Mouse (Mus musculus) erythroid progenitor cell, adult 5-6 weeks (primary cell): ENCODE results near the gene Mphosph10. TPM values are rescaled to one million over a fixed set of nuclear protein-coding genes. Genes with fewer than 3 reads are reported as not detected.
A peak's percentile ranks its signal among the peaks of the same experiment; 100 is the strongest.

Source experiments
- ATAC-seq: replicated peaks from 2 replicates; pipeline ENCODE4 v1.8.0; 2016; ENCODE audit warnings: moderate number of reproducible peaks, mild to moderate bottlenecking, moderate TSS enrichment, inconsistent platforms; ENCODE audit not compliant: poor library complexity, low FRiP score, severe bottlenecking
- total RNA-seq, 2 experiments: library from RNA; stranded (forward) in 1 of 2; stranded (reverse) in 1 of 2; fragments of 150-400 nt in 1 of 2; fragments of 186-747, 209-891 nt in 1 of 2; gene quantifications; 2 replicates each; pipeline versions ENCODE4 v1.2.3 to v1.2.4; 2015 to 2017; ENCODE audit warnings: low replicate concordance in 2 of 2

Gene Mphosph10
- total RNA-seq, 2 experiments from 2014 or later: 26.0 to 31.8 TPM

- no peak for ATAC-seq
Observed at GRCm38 (mm10) chr7:64356661-64357060, 35.4 kb downstream of the Mphosph10 start.

- ATAC-seq: no peak
Observed at GRCm38 (mm10) chr7:64354206-64354605, 37.9 kb downstream of the Mphosph10 start.

- no peak for ATAC-seq
Observed at GRCm38 (mm10) chr7:64351087-64351486, 41.0 kb downstream of the Mphosph10 start.

GRCm38 (mm10) chr7:64349147-64349861 is 42.8 kb downstream of the Mphosph10 start:
- no peak for ATAC-seq

- no peak for ATAC-seq
Observed at GRCm38 (mm10) chr7:64347813-64348212, 44.3 kb downstream of the Mphosph10 start.

- ATAC-seq: no peak
Observed at GRCm38 (mm10) chr7:64332686-64333085, 59.4 kb downstream of the Mphosph10 start.

- ATAC-seq: no peak
Observed at GRCm38 (mm10) chr7:64331309-64331708, 60.8 kb downstream of the Mphosph10 start.

- ATAC-seq: no peak
Observed at GRCm38 (mm10) chr7:64327486-64327885, 64.6 kb downstream of the Mphosph10 start.

GRCm38 (mm10) chr7:64326892-64327291 is 65.2 kb downstream of the Mphosph10 start:
- ATAC-seq: peak; percentile 84

Other genes starting within 250 kb of the Mphosph10 start
- not detected in 2 replicates for gene Trpm1, start 238.4 kb downstream of the Mphosph10 start, total RNA-seq (2015; ENCODE audit: low replicate concordance)
- gene Trpm1, start 238.4 kb downstream of the Mphosph10 start, total RNA-seq (2017; ENCODE audit: low replicate concordance): not detected in 2 replicates
- gene Mtmr10, start 104.6 kb downstream of the Mphosph10 start, total RNA-seq (2015; ENCODE audit: low replicate concordance): 5.4 and 6.3 TPM in 2 replicates
- gene Mtmr10, start 104.6 kb downstream of the Mphosph10 start, total RNA-seq (2017; ENCODE audit: low replicate concordance): 1.6 and 2.6 TPM in 2 replicates
- gene Fan1, start 18.2 kb downstream of the Mphosph10 start, total RNA-seq (2015; ENCODE audit: low replicate concordance): 1.1 and 1.3 TPM in 2 replicates
- 2.1 and 3.6 TPM in 2 replicates for gene Fan1, start 18.2 kb downstream of the Mphosph10 start, total RNA-seq (2017; ENCODE audit: low replicate concordance)
- 2.9 and 28.1 TPM in 2 replicates for gene Mcee, start 339 bp upstream of the Mphosph10 start, total RNA-seq (2015; ENCODE audit: low replicate concordance)
- gene Mcee, start 339 bp upstream of the Mphosph10 start, total RNA-seq (2017; ENCODE audit: low replicate concordance): 17.8 and 43.5 TPM in 2 replicates
- not detected in 2 replicates for gene Apba2, start 109.4 kb upstream of the Mphosph10 start, total RNA-seq (2015; ENCODE audit: low replicate concordance)
- gene Apba2, start 109.4 kb upstream of the Mphosph10 start, total RNA-seq (2017; ENCODE audit: low replicate concordance): 0.83 TPM in 1 of 2 replicates, not detected in the other